Mouse (Mus musculus): ENCODE measurements at regions not wholly inside any gene's neighbourhood (a gene's known extent, or its start where the extent isn't known, plus 50 kb on each side); places are given as distances from the start of the nearest gene placed in this dataset.

DNA sequence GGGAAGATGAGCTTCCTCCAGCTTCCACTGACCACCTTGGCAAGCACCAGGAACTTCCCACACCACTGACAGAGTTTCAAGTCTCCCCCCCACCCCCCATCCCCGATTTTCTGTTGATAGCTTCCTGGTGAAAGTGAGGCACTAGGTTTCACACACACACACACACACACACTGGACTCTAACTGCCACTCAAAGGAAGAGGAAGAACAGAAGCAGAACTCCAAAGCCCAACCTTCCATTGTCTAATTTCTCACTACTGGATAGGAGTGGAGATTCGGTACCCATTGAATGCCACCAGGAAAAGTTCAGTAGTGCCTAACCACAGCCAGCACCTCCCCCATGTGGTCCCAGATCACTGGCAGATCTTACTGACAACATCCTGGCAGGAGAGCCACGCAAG lies 138.7 kb downstream of the Kctd12 start:
- no peak for TF ChIP-seq POLR2A (IDR thresholded peaks at IDR 0.05; ENCODE audit: borderline replicate concordance, extremely low read depth, low read depth, low read length)
- no peak for TF ChIP-seq CTCF (IDR thresholded peaks at IDR 0.05; ENCODE audit: insufficient read depth, low read length)
